Mouse (Mus musculus): ENCODE results near the gene Angptl4. TPM values are rescaled to one million over a fixed set of nuclear protein-coding genes. Genes with fewer than 3 reads are reported as not detected.
"Not testable (repeated sequence)": the region's sequence is repeated elsewhere in the genome, so short reads cannot be mapped to it uniquely, and the experiment has no call there.

Gene Angptl4
- polyA plus RNA-seq, 1 experiment from 2014 or later: 17.7 TPM

- Histone ChIP-seq H3K4me3 (no peak overlapping the region), H3K9me3 (no peaks in the 10 kb centered on the region), H3K4me2 (replicated peaks) (no peak overlapping the region), H3K36me3 (peaks cover 50% of the 10 kb centered on the region), H3K4me1 (peaks cover 11% of the 10 kb centered on the region; the same call in 1 of the 2 replicates), H3K27ac (no peak overlapping the region), H3K9ac (no peak overlapping the region), H3K27me3 (replicated peaks) (no peaks in the 10 kb centered on the region)
- no peak for ATAC-seq (ENCODE audit: low FRiP score, low read depth)
These were observed 30.4 kb downstream of the Angptl4 start for GRCm38 (mm10) chr17:33751181-33751580.

DNA sequence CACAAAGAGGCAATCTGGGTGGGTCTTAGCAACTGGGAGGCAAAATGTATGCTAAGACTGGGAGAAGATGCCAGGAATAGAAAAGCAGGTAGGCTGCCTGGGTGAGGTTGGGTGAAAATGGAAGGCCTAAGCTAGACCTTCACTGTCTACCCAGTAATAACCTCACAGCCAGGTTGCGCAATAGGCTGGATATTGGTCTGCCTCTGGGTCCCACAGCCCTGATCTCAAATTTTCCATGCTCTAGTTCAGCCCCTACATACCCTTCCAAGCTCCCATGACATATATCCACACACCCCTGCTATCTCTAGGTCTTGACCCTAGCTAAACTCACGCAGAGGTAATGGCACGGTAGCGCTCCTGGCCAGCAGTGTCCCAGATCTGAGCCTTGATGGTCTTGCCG lies 32.2 kb downstream of the Angptl4 start:
- H3K36me3 ChIP-seq: peaks cover 54% of the 10 kb centered on the region
- no peak for ATAC-seq (ENCODE audit: low FRiP score, low read depth)
- H3K9ac ChIP-seq: no peak overlapping the region
- no peaks in the 10 kb centered on the region for H3K4me1 ChIP-seq
- no peak overlapping the region for H3K27ac ChIP-seq
- 98% methylated on average over 5 of the region's 5 CpGs for WGBS
- H3K4me3 ChIP-seq: no peak overlapping the region
- H3K9me3 ChIP-seq: no peaks in the 10 kb centered on the region
- H3K4me2 ChIP-seq (replicated peaks): no peak overlapping the region
- H3K27me3 ChIP-seq (replicated peaks): no peaks in the 10 kb centered on the region

- Histone ChIP-seq H3K9ac (no peak overlapping the region), H3K9me3 (no peaks in the 10 kb centered on the region), H3K27ac (no peak overlapping the region), H3K27me3 (replicated peaks) (no peaks in the 10 kb centered on the region), H3K4me1 (no peaks in the 10 kb centered on the region), H3K36me3 (peaks cover 50% of the 10 kb centered on the region), H3K4me2 (replicated peaks) (no peak overlapping the region), H3K4me3 (no peak overlapping the region)
- no peak for ATAC-seq (ENCODE audit: low FRiP score, low read depth)
- WGBS: 82% methylated on average over 2 of the region's 2 CpGs
These were observed 35.6 kb downstream of the Angptl4 start for GRCm38 (mm10) chr17:33746011-33746410.

- H3K4me2 ChIP-seq (replicated peaks): no peak overlapping the region
- H3K27ac ChIP-seq: no peak overlapping the region
- no peaks in the 10 kb centered on the region for H3K4me1 ChIP-seq
- ATAC-seq (ENCODE audit: low FRiP score, low read depth): no peak
- WGBS: 88% methylated on average over 5 of the region's 5 CpGs
- peaks cover 38% of the 10 kb centered on the region for H3K36me3 ChIP-seq
- no peaks in the 10 kb centered on the region for H3K27me3 ChIP-seq (replicated peaks)
- no peaks in the 10 kb centered on the region for H3K9me3 ChIP-seq
- H3K4me3 ChIP-seq: no peak overlapping the region
- no peak overlapping the region for H3K9ac ChIP-seq
These were observed 36.8 kb downstream of the Angptl4 start for GRCm38 (mm10) chr17:33744686-33745384.

DNA sequence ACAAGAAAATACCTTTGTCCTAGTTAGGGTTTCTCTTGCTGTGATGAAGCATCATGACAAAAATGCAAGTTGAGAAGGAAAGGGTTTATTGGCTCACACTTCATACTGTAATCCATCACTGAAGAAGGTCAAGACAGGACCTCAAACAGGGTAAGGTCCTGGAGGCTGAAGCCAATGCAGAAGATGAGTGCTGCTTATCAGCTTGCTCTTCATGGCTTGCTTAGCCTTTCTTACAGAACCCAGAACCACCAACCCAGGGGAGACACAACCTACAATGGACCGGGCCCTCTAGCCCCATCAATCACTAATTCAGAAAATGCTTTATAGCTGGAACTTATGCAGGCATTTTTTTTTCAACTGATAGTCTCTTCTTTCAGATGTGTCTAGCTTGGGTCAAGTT lies 39.2 kb downstream of the Angptl4 start:
- no peaks in the 10 kb centered on the region for H3K9me3 ChIP-seq
- no peak overlapping the region for H3K9ac ChIP-seq
- H3K27me3 ChIP-seq (replicated peaks): no peaks in the 10 kb centered on the region
- no peak overlapping the region for H3K4me2 ChIP-seq (replicated peaks)
- no peak for ATAC-seq (ENCODE audit: low FRiP score, low read depth)
- H3K36me3 ChIP-seq: peaks cover 15% of the 10 kb centered on the region
- no peak overlapping the region for H3K27ac ChIP-seq
- H3K4me1 ChIP-seq: no peaks in the 10 kb centered on the region
- WGBS: 97% methylated on average over 1 of the region's 1 CpGs
- H3K4me3 ChIP-seq: no peak overlapping the region

GRCm38 (mm10) chr17:33733526-33733925 lies 48.1 kb downstream of the Angptl4 start:
- H3K4me2 ChIP-seq (replicated peaks); ATAC-seq (ENCODE audit: low FRiP score, low read depth); H3K4me3 ChIP-seq; H3K27me3 ChIP-seq (replicated peaks); H3K9me3 ChIP-seq; H3K9ac ChIP-seq; H3K4me1 ChIP-seq; H3K27ac ChIP-seq; H3K36me3 ChIP-seq: not testable (repeated sequence)
- 88% methylated on average over 10 of the region's 10 CpGs for WGBS

DNA sequence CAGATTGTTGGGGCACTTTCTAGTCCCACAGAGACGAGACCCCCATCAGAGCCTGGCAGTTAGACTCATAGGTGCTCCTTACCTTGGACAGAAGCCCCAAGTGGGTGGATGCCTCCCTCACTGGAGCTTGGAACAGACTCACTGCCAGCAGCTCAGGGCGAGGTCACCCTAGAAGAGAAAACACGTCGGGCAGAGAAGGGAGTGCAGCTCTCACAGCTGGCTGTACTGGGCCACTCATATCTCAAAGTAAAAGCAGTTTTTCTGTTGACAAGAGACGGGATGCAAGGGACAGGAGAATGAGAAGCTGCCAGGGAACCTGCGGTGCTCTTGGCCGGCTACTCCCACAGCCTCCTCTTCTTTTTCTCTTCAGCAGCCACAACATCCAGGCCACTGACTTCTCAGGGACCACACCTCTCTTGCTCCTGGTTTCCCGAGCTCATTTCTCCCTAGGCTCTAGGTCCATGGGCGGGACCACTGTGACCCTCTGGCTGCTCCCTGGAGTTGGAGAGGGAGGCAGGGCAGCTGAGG lies 49.0 kb downstream of the Angptl4 start:
- H3K9ac ChIP-seq; H3K27me3 ChIP-seq (replicated peaks); H3K4me1 ChIP-seq; ATAC-seq (ENCODE audit: low FRiP score, low read depth); H3K4me2 ChIP-seq (replicated peaks); H3K9me3 ChIP-seq; H3K27ac ChIP-seq; H3K4me3 ChIP-seq; H3K36me3 ChIP-seq: not testable (repeated sequence)
- 77% methylated on average over 9 of the region's 9 CpGs for WGBS

GRCm38 (mm10) chr17:33729215-33729614 lies 52.4 kb downstream of the Angptl4 start:
- H3K36me3 ChIP-seq: no peaks in the 10 kb centered on the region
- peaks cover 3% of the 10 kb centered on the region; the same call in 1 of the 2 replicates for H3K9me3 ChIP-seq
- no peak overlapping the region for H3K9ac ChIP-seq
- no peak for ATAC-seq (ENCODE audit: low FRiP score, low read depth)
- no peak overlapping the region for H3K27ac ChIP-seq
- H3K27me3 ChIP-seq (replicated peaks): no peaks in the 10 kb centered on the region
- no peak overlapping the region for H3K4me3 ChIP-seq
- WGBS: 82% methylated on average over 2 of the region's 2 CpGs
- H3K4me1 ChIP-seq: no peaks in the 10 kb centered on the region
- no peak overlapping the region for H3K4me2 ChIP-seq (replicated peaks)

DNA sequence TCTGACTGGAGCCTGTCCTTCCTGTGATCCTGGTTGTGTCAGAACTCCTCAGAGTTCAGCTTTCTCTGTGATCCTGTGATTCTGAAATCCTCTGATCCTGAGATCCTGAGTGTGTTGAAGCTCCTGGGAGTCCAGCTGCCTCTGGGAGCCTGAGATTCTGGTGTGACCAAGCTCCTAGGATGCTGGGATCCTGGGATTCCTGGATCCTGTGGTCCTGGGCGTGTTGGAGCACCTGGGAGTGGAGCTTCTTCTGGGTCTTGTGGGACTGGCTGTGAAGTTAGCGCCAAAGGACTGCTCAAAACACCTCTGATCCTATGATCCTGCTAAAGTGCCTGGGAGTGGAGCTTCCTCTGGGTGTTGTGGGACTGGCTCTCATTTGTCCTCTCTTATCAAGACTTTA lies 53.2 kb downstream of the Angptl4 start:
- H3K4me1 ChIP-seq: no peaks in the 10 kb centered on the region
- no peak overlapping the region for H3K27ac ChIP-seq
- H3K9me3 ChIP-seq: peaks cover 3% of the 10 kb centered on the region; the same call in 1 of the 2 replicates
- no peaks in the 10 kb centered on the region for H3K27me3 ChIP-seq (replicated peaks)
- H3K36me3 ChIP-seq: no peaks in the 10 kb centered on the region
- ATAC-seq (ENCODE audit: low FRiP score, low read depth): no peak
- H3K4me2 ChIP-seq (replicated peaks): no peak overlapping the region
- no peak overlapping the region for H3K4me3 ChIP-seq
- no peak overlapping the region for H3K9ac ChIP-seq
- WGBS: 83% methylated on average over 2 of the region's 2 CpGs

Other genes with a start within 250 kb of the Angptl4 start
- gene Myo1f, start 226.1 kb downstream of the Angptl4 start, polyA plus RNA-seq (2016; fragmentation: Nextera tagmentation; extraction: Ambion mirVana): 2.0 and 2.6 TPM in 2 replicates
- gene Zfp414, start 152.7 kb downstream of the Angptl4 start, polyA plus RNA-seq (2016; fragmentation: Nextera tagmentation; extraction: Ambion mirVana): 43.8 and 50.5 TPM in 2 replicates
- gene Pram1, start 143.8 kb downstream of the Angptl4 start, polyA plus RNA-seq (2016; fragmentation: Nextera tagmentation; extraction: Ambion mirVana): 0.87 TPM in 2 replicates
- gene Hnrnpm, start 95.0 kb downstream of the Angptl4 start, polyA plus RNA-seq (2016; fragmentation: Nextera tagmentation; extraction: Ambion mirVana): 369 and 408 TPM in 2 replicates
- 55.7 and 61.1 TPM in 2 replicates for gene March2, start 63.2 kb downstream of the Angptl4 start, polyA plus RNA-seq (2016; fragmentation: Nextera tagmentation; extraction: Ambion mirVana)
- 412 and 463 TPM in 2 replicates for gene Rab11b, start 21.3 kb downstream of the Angptl4 start, polyA plus RNA-seq (2016; fragmentation: Nextera tagmentation; extraction: Ambion mirVana)
- gene Kank3, start 28.7 kb upstream of the Angptl4 start, polyA plus RNA-seq (2016; fragmentation: Nextera tagmentation; extraction: Ambion mirVana): 31.5 and 32.3 TPM in 2 replicates
- 672 and 679 TPM in 2 replicates for gene Rps28, start 42.7 kb upstream of the Angptl4 start, polyA plus RNA-seq (2016; fragmentation: Nextera tagmentation; extraction: Ambion mirVana)
- 458 and 461 TPM in 2 replicates for gene Ndufa7, start 42.7 kb upstream of the Angptl4 start, polyA plus RNA-seq (2016; fragmentation: Nextera tagmentation; extraction: Ambion mirVana)
- gene Cd320, start 61.3 kb upstream of the Angptl4 start, polyA plus RNA-seq (2016; fragmentation: Nextera tagmentation; extraction: Ambion mirVana): 59.3 and 61.8 TPM in 2 replicates
- not detected in 2 replicates for gene Gm7029, start 92.0 kb upstream of the Angptl4 start, polyA plus RNA-seq (2016; fragmentation: Nextera tagmentation; extraction: Ambion mirVana)
- 2.6 and 4.1 TPM in 2 replicates for gene Kifc1, start 108.8 kb upstream of the Angptl4 start, polyA plus RNA-seq (2016; fragmentation: Nextera tagmentation; extraction: Ambion mirVana)
- not detected in 2 replicates for gene Platr17, start 123.3 kb upstream of the Angptl4 start, polyA plus RNA-seq (2016; fragmentation: Nextera tagmentation; extraction: Ambion mirVana)
- 60.3 and 62.1 TPM in 2 replicates for gene Daxx, start 127.6 kb upstream of the Angptl4 start, polyA plus RNA-seq (2016; fragmentation: Nextera tagmentation; extraction: Ambion mirVana)
- 23.6 and 23.9 TPM in 2 replicates for gene Tapbp, start 134.1 kb upstream of the Angptl4 start, polyA plus RNA-seq (2016; fragmentation: Nextera tagmentation; extraction: Ambion mirVana)
- 21.9 and 24.1 TPM in 2 replicates for gene Zbtb22, start 134.1 kb upstream of the Angptl4 start, polyA plus RNA-seq (2016; fragmentation: Nextera tagmentation; extraction: Ambion mirVana)
- gene Rgl2, start 147.7 kb upstream of the Angptl4 start, polyA plus RNA-seq (2016; fragmentation: Nextera tagmentation; extraction: Ambion mirVana): 64.3 and 68.1 TPM in 2 replicates
- gene Pfdn6, start 158.5 kb upstream of the Angptl4 start, polyA plus RNA-seq (2016; fragmentation: Nextera tagmentation; extraction: Ambion mirVana): 184 and 191 TPM in 2 replicates
- gene Wdr46, start 158.8 kb upstream of the Angptl4 start, polyA plus RNA-seq (2016; fragmentation: Nextera tagmentation; extraction: Ambion mirVana): 38.4 and 39.7 TPM in 2 replicates
- gene B3galt4, start 169.7 kb upstream of the Angptl4 start, polyA plus RNA-seq (2016; fragmentation: Nextera tagmentation; extraction: Ambion mirVana): 7.9 and 8.3 TPM in 2 replicates
- gene Vps52, start 174.0 kb upstream of the Angptl4 start, polyA plus RNA-seq (2016; fragmentation: Nextera tagmentation; extraction: Ambion mirVana): 66.0 and 66.5 TPM in 2 replicates
- gene Rps18, start 174.2 kb upstream of the Angptl4 start, polyA plus RNA-seq (2016; fragmentation: Nextera tagmentation; extraction: Ambion mirVana): 914 and 923 TPM in 2 replicates
- 15.2 and 16.8 TPM in 2 replicates for gene H2-K1, start 218.5 kb upstream of the Angptl4 start, polyA plus RNA-seq (2016; fragmentation: Nextera tagmentation; extraction: Ambion mirVana)
- gene Ring1, start 242.8 kb upstream of the Angptl4 start, polyA plus RNA-seq (2016; fragmentation: Nextera tagmentation; extraction: Ambion mirVana): 25.9 and 30.7 TPM in 2 replicates
- gene H2-Ke6, start 246.2 kb upstream of the Angptl4 start, polyA plus RNA-seq (2016; fragmentation: Nextera tagmentation; extraction: Ambion mirVana): 61.3 and 70.6 TPM in 2 replicates
- 172 and 173 TPM in 2 replicates for gene Slc39a7, start 249.9 kb upstream of the Angptl4 start, polyA plus RNA-seq (2016; fragmentation: Nextera tagmentation; extraction: Ambion mirVana)
- gene Rxrb, start 250.0 kb upstream of the Angptl4 start, polyA plus RNA-seq (2016; fragmentation: Nextera tagmentation; extraction: Ambion mirVana): 65.2 and 69.1 TPM in 2 replicates